Mouse (Mus musculus) heart, postnatal 0 days (tissue): ENCODE results near the gene Tat. TPM values are rescaled to one million over a fixed set of nuclear protein-coding genes. Genes with fewer than 3 reads are reported as not detected.
A peak's percentile ranks its signal among the peaks of the same experiment; 100 is the strongest.

ENCODE experiments used
- ATAC-seq: fragments of 200-750 bp; cut with Nextera tagmentation; 2 replicates; pipeline ENCODE4 v1.8.0; 2017; ENCODE audit warnings: low read depth, moderate number of reproducible peaks, moderate library complexity; ENCODE audit not compliant: insufficient read depth
- DNase-seq: peaks from one replicate; pipeline ENCODE4 v3.0.0-alpha.2; 2016; ENCODE audit warnings: low spot score
- H3K27ac ChIP-seq: fragments of 300-500 bp; sonication (generic); 2 replicates; pipeline ENCODE4 v1.5.1; 2014; ENCODE audit warnings: low read depth, mild to moderate bottlenecking
- H3K27me3 ChIP-seq: fragments of 300-500 bp; sonication (generic); 2 replicates; pipeline ENCODE4 v1.6.1; 2014; ENCODE audit warnings: low read length, mixed read lengths; ENCODE audit not compliant: control insufficient read depth, insufficient read depth
- H3K36me3 ChIP-seq: fragments of 300-500 bp; sonication (generic); replicated peaks from 2 replicates; pipeline ENCODE4 v1.6.1; 2014; ENCODE audit warnings: low read length, mixed read lengths; ENCODE audit not compliant: control insufficient read depth, insufficient read depth
- H3K4me1 ChIP-seq: fragments of 300-500 bp; sonication (generic); 2 replicates; pipeline ENCODE4 v1.6.1; 2014; ENCODE audit warnings: antibody characterized with exemption; ENCODE audit not compliant: control insufficient read depth, insufficient read depth
- H3K4me2 ChIP-seq: fragments of 300-500 bp; sonication (generic); 2 replicates; pipeline ENCODE4 v1.6.1; 2014; ENCODE audit warnings: low read depth, mild to moderate bottlenecking, low read length, moderate library complexity
- H3K4me3 ChIP-seq: fragments of 300-500 bp; sonication (generic); 2 replicates; pipeline ENCODE4 v1.5.1; 2014; ENCODE audit warnings: low read depth, low read length
- H3K9ac ChIP-seq: fragments of 300-500 bp; sonication (generic); replicated peaks from 2 replicates; pipeline ENCODE4 v1.6.1; 2014; ENCODE audit warnings: low read depth, low read length, mixed read lengths
- H3K9me3 ChIP-seq: fragments of 300-500 bp; sonication (generic); replicated peaks from 2 replicates; pipeline ENCODE4 v1.6.1; 2016; ENCODE audit warnings: low read length; ENCODE audit not compliant: control insufficient read depth
- CTCF ChIP-seq: IDR thresholded peaks from 2 replicates; pipeline ENCODE4 v1.5.1; 2016; ENCODE audit warnings: antibody characterized with exemption, control low read depth, low read depth
- EP300 ChIP-seq: IDR thresholded peaks from 2 replicates; pipeline ENCODE4 v1.6.1; 2016; ENCODE audit warnings: antibody characterized with exemption, low read depth
- WGBS: fragments of 180-500 bp; shearing (Covaris S2); extraction: QIAGEN DNeasy Blood & Tissue Kit; methylation state at CpG from one replicate; pipeline ENCODE4 v1.1.7; 2014; 5-methylcytosine and 5-hydroxymethylcytosine counted together
- polyA plus RNA-seq: library from polyadenylated mRNA; unstranded; fragments of >200 nt; fragmentation: Nextera tagmentation; extraction: Ambion mirVana; gene quantifications from 2 replicates; pipeline ENCODE4 v1.2.1, GENCODE M21; 2015
- total RNA-seq: library from RNA; depleted of rRNA; stranded (reverse); fragments of >200 nt; gene quantifications from 2 replicates; pipeline ENCODE4 v1.2.3, GENCODE M21; 2014; ENCODE audit warnings: low replicate concordance

The Tat gene
- total and polyA plus RNA-seq, 2 experiments from 2014 or later = 0.26 to 2.9 TPM

- Histone ChIP-seq H3K9ac (no peak overlapping the region), H3K27me3 (peaks cover 27% of the 10 kb centered on the region), H3K4me3 (no peak overlapping the region), H3K4me2 (no peak overlapping the region), H3K9me3 (no peaks in the 10 kb centered on the region), H3K27ac (no peak overlapping the region), H3K4me1 (peaks cover 8% of the 10 kb centered on the region; the same call in 1 of the 2 replicates), H3K36me3 (no peaks in the 10 kb centered on the region)
- WGBS = 71% methylated on average over 4 of the region's 4 CpGs
- ATAC-seq (no peak), DNase-seq (no peak)
- TF ChIP-seq EP300 = no peak
- no peak for TF ChIP-seq CTCF
These were observed 26.1 kb upstream of the Tat start for GRCm38 (mm10) chr8:109964106-109964505.

GRCm38 (mm10) chr8:109968837-109969236 lies 21.4 kb upstream of the Tat start:
- WGBS = 52% methylated on average over 10 of the region's 10 CpGs
- Histone ChIP-seq H3K36me3 (no peaks in the 10 kb centered on the region), H3K4me3 (no peak overlapping the region), H3K9ac (no peak overlapping the region), H3K27ac (no peak overlapping the region), H3K9me3 (no peaks in the 10 kb centered on the region), H3K27me3 (no peaks in the 10 kb centered on the region), H3K4me1 (no peaks in the 10 kb centered on the region), H3K4me2 (no peak overlapping the region)
- ATAC-seq = no peak
- TF ChIP-seq EP300 (no peak), CTCF (no peak)
- no peak for DNase-seq

GRCm38 (mm10) chr8:109970323-109970722 lies 19.9 kb upstream of the Tat start:
- Histone ChIP-seq H3K4me3 (no peak overlapping the region), H3K27ac (no peak overlapping the region), H3K4me1 (no peaks in the 10 kb centered on the region), H3K36me3 (no peaks in the 10 kb centered on the region), H3K9ac (no peak overlapping the region), H3K27me3 (no peaks in the 10 kb centered on the region), H3K4me2 (no peak overlapping the region), H3K9me3 (0 out of 2 replicates have a peak, but pooled peaks cover under 1% of the 10 kb centered on the region)
- DNase-seq = peak; percentile 85
- no peak; the same call in 1 of the 2 replicates for ATAC-seq
- 5% methylated on average over 9 of the region's 9 CpGs for WGBS
- no peak for TF ChIP-seq EP300
- peak; percentile 82 for TF ChIP-seq CTCF

GRCm38 (mm10) chr8:109972901-109973300 lies 17.3 kb upstream of the Tat start:
- no peak overlapping the region for H3K4me2 ChIP-seq
- DNase-seq (no peak), ATAC-seq (no peak)
- no peaks in the 10 kb centered on the region for H3K4me1 ChIP-seq
- WGBS = 76% methylated on average over 4 of the region's 4 CpGs
- no peak overlapping the region for H3K9ac ChIP-seq
- no peak overlapping the region for H3K4me3 ChIP-seq
- TF ChIP-seq EP300 = no peak
- no peak for TF ChIP-seq CTCF
- no peak overlapping the region for H3K27ac ChIP-seq
- H3K9me3 ChIP-seq = peaks cover 12% of the 10 kb centered on the region; the same call in 1 of the 2 replicates
- H3K36me3 ChIP-seq = no peaks in the 10 kb centered on the region
- H3K27me3 ChIP-seq = no peaks in the 10 kb centered on the region

- H3K4me2 ChIP-seq = no peak overlapping the region
- no peak overlapping the region for H3K9ac ChIP-seq
- 73% methylated on average over 6 of the region's 6 CpGs for WGBS
- H3K9me3 ChIP-seq = peaks cover 12% of the 10 kb centered on the region; the same call in 1 of the 2 replicates
- no peaks in the 10 kb centered on the region for H3K4me1 ChIP-seq
- no peaks in the 10 kb centered on the region for H3K36me3 ChIP-seq
- H3K27me3 ChIP-seq = no peaks in the 10 kb centered on the region
- no peak for TF ChIP-seq CTCF
- TF ChIP-seq EP300 = no peak
- ATAC-seq (no peak), DNase-seq (no peak)
- H3K4me3 ChIP-seq = no peak overlapping the region
- H3K27ac ChIP-seq = no peak overlapping the region
These were observed 10.9 kb upstream of the Tat start for GRCm38 (mm10) chr8:109979339-109979738.

- WGBS = 69% methylated on average over 15 of the region's 15 CpGs
- ATAC-seq = no peak
- TF ChIP-seq CTCF (no peak), EP300 (no peak)
- H3K9ac ChIP-seq = no peak overlapping the region
- H3K9me3 ChIP-seq = no peaks in the 10 kb centered on the region
- H3K27ac ChIP-seq = no peak overlapping the region
- H3K4me1 ChIP-seq = no peaks in the 10 kb centered on the region
- no peaks in the 10 kb centered on the region for H3K36me3 ChIP-seq
- DNase-seq = no peak
- no peaks in the 10 kb centered on the region for H3K27me3 ChIP-seq
- H3K4me2 ChIP-seq = no peak overlapping the region
- H3K4me3 ChIP-seq = no peak overlapping the region
These were observed 7.7 kb upstream of the Tat start for GRCm38 (mm10) chr8:109982386-109983105.
